Mouse (Mus musculus) kidney, postnatal 0 days (tissue): ENCODE measurements around the gene Def6. TPM values are rescaled to one million over a fixed set of nuclear protein-coding genes. Genes with fewer than 3 reads are reported as not detected.

Experiments used
- ATAC-seq: fragments of 200-750 bp; cut with Nextera tagmentation; replicated peaks from 2 replicates; pipeline ENCODE4 v1.8.0; 2017; ENCODE audit warnings: low read depth, moderate number of reproducible peaks, moderate TSS enrichment, moderate library complexity; ENCODE audit not compliant: low FRiP score
- DNase-seq: peaks from one replicate; pipeline ENCODE4 v3.0.0-alpha.2; 2016; ENCODE audit warnings: low spot score
- H3K27ac ChIP-seq: fragments of 300-500 bp; sonication (generic); 2 replicates; pipeline ENCODE4 v1.5.1; 2014; ENCODE audit warnings: mild to moderate bottlenecking
- H3K27me3 ChIP-seq: fragments of 300-500 bp; sonication (generic); 2 replicates; pipeline ENCODE4 v1.6.1; 2014; ENCODE audit warnings: low read length, mixed read lengths; ENCODE audit not compliant: insufficient read depth
- H3K36me3 ChIP-seq: fragments of 300-500 bp; sonication (generic); 2 replicates; pipeline ENCODE4 v1.6.1; 2014; ENCODE audit warnings: low read length, mixed read lengths; ENCODE audit not compliant: insufficient read depth
- H3K4me1 ChIP-seq: fragments of 300-500 bp; sonication (generic); replicated peaks from 2 replicates; pipeline ENCODE4 v1.6.1; 2014; ENCODE audit warnings: antibody characterized with exemption, low read length, mixed read lengths; ENCODE audit not compliant: insufficient read depth
- H3K4me2 ChIP-seq: fragments of 300-500 bp; sonication (generic); 2 replicates; pipeline ENCODE4 v1.6.1; 2014; ENCODE audit warnings: mild to moderate bottlenecking, low read length, moderate library complexity, mixed read lengths
- H3K4me3 ChIP-seq: fragments of 300-500 bp; sonication (generic); replicated peaks from 2 replicates; pipeline ENCODE4 v1.5.1; 2014; ENCODE audit warnings: low read depth, low read length
- H3K9ac ChIP-seq: fragments of 300-500 bp; sonication (generic); 2 replicates; pipeline ENCODE4 v1.6.1; 2014; ENCODE audit warnings: low read depth, low read length
- H3K9me3 ChIP-seq: fragments of 300-500 bp; sonication (generic); replicated peaks from 2 replicates; pipeline ENCODE4 v1.6.1; 2016; ENCODE audit warnings: low read length, inconsistent platforms, mixed read lengths
- CTCF ChIP-seq: IDR thresholded peaks from 2 replicates; pipeline ENCODE4 v1.5.1; 2016; ENCODE audit warnings: antibody characterized with exemption, low read depth, mild to moderate bottlenecking, moderate library complexity
- WGBS: fragments of 180-500 bp; shearing (Covaris S2); extraction: QIAGEN DNeasy Blood & Tissue Kit; methylation state at CpG from one replicate; pipeline ENCODE4 v1.1.7; 2014; 5-methylcytosine and 5-hydroxymethylcytosine counted together
- polyA plus RNA-seq: library from polyadenylated mRNA; unstranded; fragments of >200 nt; fragmentation: Nextera tagmentation; extraction: Ambion mirVana; gene quantifications from 2 replicates; pipeline ENCODE4 v1.2.1, GENCODE M21; 2015

Def6 gene
- polyA plus RNA-seq, 1 experiment from 2014 or later: 8.6 TPM

GRCm38 (mm10) chr17:28176775-28177539 is 30.6 kb upstream of the Def6 start, which contains the start of gene Zfp523:
TSS of gene Zfp523 (plus strand) at chr17:28177129.
- H3K27me3 ChIP-seq: no peaks in the 10 kb centered on the region
- under 1% methylated on average over 71 of the region's 82 CpGs for WGBS
- H3K4me2 ChIP-seq: peak within 1 kb of the TSS; percentile 92
- H3K36me3 ChIP-seq: no peaks in the 10 kb centered on the region; the same call in 1 of the 2 replicates
- H3K4me1 ChIP-seq: peaks cover 20% of the 10 kb centered on the region
- ATAC-seq (peak; percentile 90), DNase-seq (peak; percentile 91)
- no peak for TF ChIP-seq CTCF
- peak within 1 kb of the TSS; percentile 81 for H3K4me3 ChIP-seq
- H3K9ac ChIP-seq: peak within 1 kb of the TSS; percentile 95
- peak within 1 kb of the TSS; percentile 93 for H3K27ac ChIP-seq
- no peaks in the 10 kb centered on the region for H3K9me3 ChIP-seq

- H3K36me3 ChIP-seq: no peaks in the 10 kb centered on the region; the same call in 1 of the 2 replicates
- peak overlapping the region; percentile 93 for H3K27ac ChIP-seq
- DNase-seq: peak; percentile 66
- H3K27me3 ChIP-seq: no peaks in the 10 kb centered on the region
- H3K4me2 ChIP-seq: peak overlapping the region; percentile 92
- peak overlapping the region; percentile 95 for H3K9ac ChIP-seq
- H3K9me3 ChIP-seq: no peaks in the 10 kb centered on the region
- H3K4me3 ChIP-seq: peak overlapping the region; percentile 81
- no peak for TF ChIP-seq CTCF
- peak; percentile 74 for ATAC-seq
- peaks cover 14% of the 10 kb centered on the region for H3K4me1 ChIP-seq
- 4% methylated on average over 18 of the region's 22 CpGs for WGBS
Measured at GRCm38 (mm10) chr17:28177540-28178046, 30.0 kb upstream of the Def6 start.

- Histone ChIP-seq H3K9me3 (no peaks in the 10 kb centered on the region), H3K4me2 (no peak overlapping the region), H3K4me3 (no peak overlapping the region), H3K36me3 (no peaks in the 10 kb centered on the region; the same call in 1 of the 2 replicates), H3K9ac (no peak overlapping the region), H3K4me1 (peaks cover 11% of the 10 kb centered on the region), H3K27me3 (no peaks in the 10 kb centered on the region), H3K27ac (no peak overlapping the region)
- no peak for ATAC-seq
- TF ChIP-seq CTCF: no peak
- WGBS: 61% methylated on average over 4 of the region's 4 CpGs
- no peak for DNase-seq
Measured at GRCm38 (mm10) chr17:28180331-28180730, 27.2 kb upstream of the Def6 start.

- DNase-seq (no peak), ATAC-seq (no peak)
- Histone ChIP-seq H3K9ac (no peak overlapping the region), H3K4me3 (no peak overlapping the region), H3K27me3 (no peaks in the 10 kb centered on the region), H3K4me1 (peaks cover 10% of the 10 kb centered on the region), H3K36me3 (no peaks in the 10 kb centered on the region; the same call in 1 of the 2 replicates), H3K4me2 (no peak overlapping the region), H3K27ac (no peak overlapping the region), H3K9me3 (no peaks in the 10 kb centered on the region)
- no peak for TF ChIP-seq CTCF
- 79% methylated on average over 15 of the region's 15 CpGs for WGBS
Measured at GRCm38 (mm10) chr17:28180783-28181544, 26.6 kb upstream of the Def6 start.

GRCm38 (mm10) chr17:28184971-28185638 is 22.5 kb upstream of the Def6 start:
- Histone ChIP-seq H3K27me3 (no peaks in the 10 kb centered on the region), H3K4me1 (no peaks in the 10 kb centered on the region), H3K4me3 (no peak overlapping the region), H3K9ac (no peak overlapping the region), H3K4me2 (no peak overlapping the region), H3K27ac (no peak overlapping the region), H3K9me3 (no peaks in the 10 kb centered on the region), H3K36me3 (peaks cover 4% of the 10 kb centered on the region)
- no peak for TF ChIP-seq CTCF
- 84% methylated on average over 7 of the region's 7 CpGs for WGBS
- no peak for DNase-seq
- ATAC-seq: no peak

GRCm38 (mm10) chr17:28188313-28188712 is 19.3 kb upstream of the Def6 start:
- H3K9me3 ChIP-seq: no peaks in the 10 kb centered on the region
- ATAC-seq (no peak), DNase-seq (no peak)
- peaks cover 27% of the 10 kb centered on the region for H3K36me3 ChIP-seq
- H3K27me3 ChIP-seq: no peaks in the 10 kb centered on the region
- H3K27ac ChIP-seq: no peak overlapping the region
- H3K4me1 ChIP-seq: no peaks in the 10 kb centered on the region
- WGBS: 67% methylated on average over 5 of the region's 5 CpGs
- no peak overlapping the region for H3K9ac ChIP-seq
- no peak overlapping the region for H3K4me3 ChIP-seq
- no peak for TF ChIP-seq CTCF
- no peak overlapping the region for H3K4me2 ChIP-seq
